1 mouse cellular context compared by ENCODE assay signal in the genomic region with DNA sequence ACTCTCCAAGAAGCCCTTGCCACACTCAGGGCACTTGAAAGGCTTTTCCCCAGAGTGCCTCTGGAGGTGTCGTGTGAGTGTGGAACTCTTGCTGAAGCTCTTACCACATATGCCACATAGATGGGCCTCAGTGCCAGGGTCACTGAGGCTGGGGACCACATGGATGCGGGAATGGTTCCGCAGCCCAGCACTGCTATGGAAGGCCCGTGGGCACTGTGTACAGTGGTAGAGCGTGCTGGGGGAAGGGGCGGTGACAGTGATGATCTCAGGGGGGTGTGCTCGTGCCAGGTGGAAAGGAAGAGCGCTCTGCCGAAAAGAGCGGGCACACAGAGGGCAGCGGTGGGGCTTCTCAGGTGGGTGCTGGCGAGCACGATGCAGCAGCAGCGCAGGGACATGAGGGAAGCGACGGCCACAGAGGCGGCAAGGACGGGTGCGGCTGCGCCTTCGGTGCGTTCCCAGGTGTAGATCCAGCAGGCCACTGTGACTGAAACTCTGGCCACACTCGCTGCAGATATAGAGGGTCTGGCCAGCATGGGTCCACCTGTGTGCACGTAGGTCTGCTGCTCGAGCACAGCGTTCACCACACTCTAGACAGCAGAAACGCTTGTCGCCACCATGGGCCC.
TF ChIP-seq lines count a peak whose summit lies in the region.

No protein-coding gene starts in this region.

TF ChIP-seq in MEL, 35 proteins besides CTCF, POLR2A, EP300 and RAD21:
- TF ChIP-seq SIN3A (IDR thresholded peaks at IDR 0.05; ENCODE audit: low read length) = no peak
- no peak for TF ChIP-seq MAX (IDR thresholded peaks at IDR 0.05; ENCODE audit: low read length)
- TF ChIP-seq NRF1 (IDR thresholded peaks at IDR 0.05; ENCODE audit: insufficient read depth, low read depth, low read length, poor library complexity, severe bottlenecking) = no peak
- no peak for TF ChIP-seq ZMIZ1 (IDR thresholded peaks at IDR 0.05; ENCODE audit: low read depth, low read length)
- TF ChIP-seq MAFK (IDR thresholded peaks at IDR 0.05; ENCODE audit: borderline replicate concordance, low read depth, low read length) = no peak
- TF ChIP-seq USF1 (IDR thresholded peaks at IDR 0.05; ENCODE audit: low read depth, low read length) = no peak
- 0 out of 2 replicates have a peak, but pooled peaks have one; percentile 20 for TF ChIP-seq POLR2AphosphoS5 (IDR thresholded peaks at IDR 0.05; ENCODE audit: borderline replicate concordance, low read depth, low read length)
- no peak for TF ChIP-seq ELF1 (IDR thresholded peaks at IDR 0.05; ENCODE audit: low read depth, low read length)
- TF ChIP-seq POLR2AphosphoS2 (IDR thresholded peaks at IDR 0.05; ENCODE audit: low read length) = peak; percentile 19; the same call in 1 of the 2 replicates
